Mouse (Mus musculus) lung, adult 2 months (tissue): Measurements from ENCODE around the gene Anapc15-ps.

Experiments used
- CTCF ChIP-seq: fragments of 200-500 bp; IDR thresholded peaks from 2 replicates; pipeline ENCODE4 v1.5.1; 2011; ENCODE audit warnings: mild to moderate bottlenecking, low read length, control low read depth; ENCODE audit not compliant: insufficient read depth
- POLR2A ChIP-seq: fragments of 200-500 bp; IDR thresholded peaks from 2 replicates; pipeline ENCODE4 v1.6.1; 2011; ENCODE audit warnings: low read depth, mild to moderate bottlenecking, control low read depth, low read length, borderline replicate concordance; ENCODE audit errors: extremely low read depth

DNA sequence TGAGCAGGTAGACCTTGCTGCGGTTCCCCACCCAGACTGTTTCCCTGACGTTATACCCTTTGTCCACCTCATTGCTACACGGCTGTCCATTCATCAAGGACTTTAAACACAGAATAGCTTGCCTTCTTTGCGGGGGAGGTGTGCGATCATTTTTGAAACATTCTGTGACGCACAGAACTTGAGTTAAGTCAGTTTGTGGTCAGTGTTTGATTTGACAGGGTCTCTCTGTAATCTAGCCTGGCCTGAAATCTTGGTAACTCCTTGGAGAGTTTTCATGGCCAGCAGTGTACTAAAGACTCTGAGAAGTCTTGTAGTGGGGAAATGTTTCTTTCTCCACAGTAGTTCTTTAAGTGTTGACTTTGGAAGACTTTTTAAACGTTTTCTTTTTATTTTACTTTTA, 5.0 kb upstream of the Anapc15-ps start:
- no peak for TF ChIP-seq POLR2A
- TF ChIP-seq CTCF: no peak
